Mouse (Mus musculus) limb, embryonic 15.5 days (tissue): Measurements from ENCODE around the gene Hoxc5. TPM values are rescaled to one million over a fixed set of nuclear protein-coding genes. Genes with fewer than 3 reads are reported as not detected.

Experiments
- ATAC-seq: fragments of 200-750 bp; cut with Nextera tagmentation; 2 replicates; pipeline ENCODE4 v1.8.0; 2017; ENCODE audit warnings: low read depth, moderate TSS enrichment; ENCODE audit not compliant: insufficient number of reproducible peaks, low FRiP score, low TSS enrichment
- H3K27ac ChIP-seq: fragments of 300-500 bp; sonication (generic); 2 replicates; pipeline ENCODE4 v1.5.1; 2015; ENCODE audit warnings: moderate library complexity, mild to moderate bottlenecking, inconsistent platforms
- H3K27me3 ChIP-seq: fragments of 300-500 bp; sonication (generic); 2 replicates; pipeline ENCODE4 v1.6.1; 2015; ENCODE audit warnings: inconsistent platforms
- H3K36me3 ChIP-seq: fragments of 300-500 bp; sonication (generic); 2 replicates; pipeline ENCODE4 v1.6.1; 2015; ENCODE audit warnings: inconsistent platforms
- H3K4me1 ChIP-seq: fragments of 300-500 bp; sonication (generic); 2 replicates; pipeline ENCODE4 v1.6.1; 2015; ENCODE audit warnings: inconsistent platforms
- H3K4me2 ChIP-seq: fragments of 300-500 bp; sonication (generic); 2 replicates; pipeline ENCODE4 v1.6.1; 2015; ENCODE audit warnings: mild to moderate bottlenecking, inconsistent platforms
- H3K4me3 ChIP-seq: fragments of 300-500 bp; sonication (generic); 2 replicates; pipeline ENCODE4 v1.5.1; 2015; ENCODE audit warnings: mild to moderate bottlenecking, inconsistent platforms
- H3K9ac ChIP-seq: fragments of 300-500 bp; sonication (generic); 2 replicates; pipeline ENCODE4 v1.6.1; 2015; ENCODE audit warnings: inconsistent platforms
- H3K9me3 ChIP-seq: fragments of 300-500 bp; sonication (generic); 2 replicates; pipeline ENCODE4 v1.6.1; 2016; ENCODE audit warnings: inconsistent platforms
- WGBS: fragments of 180-500 bp; shearing (Covaris S2); methylation state at CpG from one replicate; pipeline ENCODE4 v1.1.7; 2015; 5-methylcytosine and 5-hydroxymethylcytosine counted together
- microRNA counts: library from miRNA; unstranded; fragments of <30 nt; microRNA quantifications from one replicate; lab custom pipeline; 2016
- microRNA-seq: library from miRNA; unstranded; fragments of <30 nt; microRNA quantifications from one replicate; pipeline ENCODE4, GENCODE M21; 2016
- polyA plus RNA-seq: library from polyadenylated mRNA; unstranded; fragments of >200 nt; fragmentation: Nextera tagmentation; extraction: Ambion mirVana; gene quantifications from 2 replicates; pipeline ENCODE4 v1.2.1, GENCODE M21; 2015

The Hoxc5 gene
- polyA plus RNA-seq, 1 experiment from 2014 or later: 2.3 TPM

GRCm38 (mm10) chr15:103061988-103062387 lies 94.7 kb downstream of the Hoxc5 start:
- H3K4me2 ChIP-seq: no peak overlapping the region
- H3K4me1 ChIP-seq: peaks cover 25% of the 10 kb centered on the region
- no peak for ATAC-seq
- H3K9ac ChIP-seq: no peak overlapping the region
- no peaks in the 10 kb centered on the region for H3K9me3 ChIP-seq
- H3K36me3 ChIP-seq: no peaks in the 10 kb centered on the region
- H3K27ac ChIP-seq: no peak overlapping the region
- WGBS: 25% methylated on average over 2 of the region's 2 CpGs
- no peak overlapping the region for H3K4me3 ChIP-seq
- H3K27me3 ChIP-seq: peaks cover 86% of the 10 kb centered on the region

- Histone ChIP-seq H3K4me2 (no peak overlapping the region), H3K4me1 (peaks cover 19% of the 10 kb centered on the region), H3K9ac (no peak overlapping the region), H3K4me3 (no peak overlapping the region), H3K27ac (no peak overlapping the region), H3K9me3 (no peaks in the 10 kb centered on the region), H3K36me3 (no peaks in the 10 kb centered on the region), H3K27me3 (peaks cover 90% of the 10 kb centered on the region)
- 20% methylated on average over 7 of the region's 7 CpGs for WGBS
- no peak for ATAC-seq
Measured at GRCm38 (mm10) chr15:103065642-103066041, 98.4 kb downstream of the Hoxc5 start.

MicroRNAs encoded within 50 kb of the gene (microRNA counts, 519-probe panel; counts per million panel counts)
- microRNA mmu-miR-615-3p (lab: Ali Mortazavi, UCI) (not detected), microRNA mmu-miR-615-5p (lab: Ali Mortazavi, UCI) (not detected)

Small RNA genes within 50 kb of the gene (microRNA-seq; reads per million reads assigned to microRNA genes)
- gene Mir196a-2 (917 reads per million, percentile 73 among the genes with 10 or more reads in this experiment), gene Mir615 (952 reads per million, percentile 74 among the genes with 10 or more reads in this experiment)

Other genes starting within 250 kb of the Hoxc5 start
- 59.1 and 69.6 TPM in 2 replicates for gene Calcoco1, start 245.3 kb upstream of the Hoxc5 start, polyA plus RNA-seq
- 7.7 and 7.9 TPM in 2 replicates for gene Hoxc13, start 46.3 kb upstream of the Hoxc5 start, polyA plus RNA-seq
- 3.9 TPM in 2 replicates for gene Hoxc12, start 30.7 kb upstream of the Hoxc5 start, polyA plus RNA-seq
- gene Hoxc11, start 13.0 kb upstream of the Hoxc5 start, polyA plus RNA-seq: 1.5 and 1.7 TPM in 2 replicates
- 5.6 and 6.0 TPM in 2 replicates for gene Hoxc10, start 647 bp upstream of the Hoxc5 start, polyA plus RNA-seq
- 0.93 and 1.3 TPM in 2 replicates for gene Hoxc9, start 9.0 kb downstream of the Hoxc5 start, polyA plus RNA-seq
- gene Hoxc8, start 23.2 kb downstream of the Hoxc5 start, polyA plus RNA-seq: 1.5 and 3.0 TPM in 2 replicates
- 1.7 and 2.3 TPM in 2 replicates for gene Hoxc6, start 30.8 kb downstream of the Hoxc5 start, polyA plus RNA-seq
- gene Hoxc4, start 51.5 kb downstream of the Hoxc5 start, polyA plus RNA-seq: 1.7 and 2.7 TPM in 2 replicates
- 17.0 and 18.3 TPM in 2 replicates for gene Smug1, start 199.6 kb downstream of the Hoxc5 start, polyA plus RNA-seq